Mouse (Mus musculus): ENCODE results near the gene Spatc1l. TPM values are rescaled to one million over a fixed set of nuclear protein-coding genes. Genes with fewer than 3 reads are reported as not detected.
A peak's percentile ranks its signal among the peaks of the same experiment; 100 is the strongest.

Gene Spatc1l
- polyA plus RNA-seq, 1 experiment = 0.02 TPM

- H3K36me3 ChIP-seq (ENCODE audit: control insufficient read depth, insufficient read depth) = peaks cover 74% of the 10 kb centered on the region
These were observed 24.5 kb upstream of the Spatc1l start for GRCm38 (mm10) chr10:76537619-76538018.

GRCm38 (mm10) chr10:76541336-76542085 is 20.6 kb upstream of the Spatc1l start:
- TF ChIP-seq CTCF (IDR thresholded peaks at IDR 0.05; ENCODE audit: control insufficient read depth, insufficient read depth, insufficient read length) (no peak), MYOG (IDR thresholded peaks at IDR 0.05; ENCODE audit: control insufficient read depth, extremely low read depth, insufficient read length) (no peak), MAX (IDR thresholded peaks at IDR 0.05) (no peak), MYOD1 (IDR thresholded peaks at IDR 0.05; ENCODE audit: control insufficient read depth, insufficient read length, low read depth) (no peak), FOSL1 (IDR thresholded peaks at IDR 0.05; ENCODE audit: insufficient read depth, low read length, poor library complexity, severe bottlenecking) (no peak), USF1 (IDR thresholded peaks at IDR 0.05; ENCODE audit: low read depth) (no peak), CEBPB (IDR thresholded peaks at IDR 0.05; ENCODE audit: low read depth) (no peak)

More at GRCm38 (mm10) chr10:76537619-76538018, 24.5 kb upstream of the Spatc1l start:
- TF ChIP-seq CEBPB (IDR thresholded peaks at IDR 0.05; ENCODE audit: low read depth) = no peak
- TF ChIP-seq MYOG (IDR thresholded peaks at IDR 0.05; ENCODE audit: control insufficient read depth, extremely low read depth, insufficient read length) = no peak
- TF ChIP-seq USF1 (IDR thresholded peaks at IDR 0.05; ENCODE audit: low read depth) = no peak
- TF ChIP-seq MYOD1 (IDR thresholded peaks at IDR 0.05; ENCODE audit: control insufficient read depth, insufficient read length, low read depth) = no peak
- TF ChIP-seq MAX (IDR thresholded peaks at IDR 0.05) = no peak
- no peak for TF ChIP-seq CTCF (IDR thresholded peaks at IDR 0.05; ENCODE audit: control insufficient read depth, insufficient read depth, insufficient read length)
- no peak for TF ChIP-seq FOSL1 (IDR thresholded peaks at IDR 0.05; ENCODE audit: insufficient read depth, low read length, poor library complexity, severe bottlenecking)
- H3K4me3 ChIP-seq (ENCODE audit: insufficient read depth, poor library complexity, severe bottlenecking) = no peak overlapping the region
- peaks cover 9% of the 10 kb centered on the region for H3K79me2 ChIP-seq (ENCODE audit: control insufficient read depth, insufficient read depth)
- H3K27me3 ChIP-seq (ENCODE audit: control insufficient read depth, insufficient read depth, insufficient read length) = no peaks in the 10 kb centered on the region
- H3K79me3 ChIP-seq (ENCODE audit: low read depth) = no peaks in the 10 kb centered on the region
- H3ac ChIP-seq (ENCODE audit: control insufficient read depth, insufficient read length, low read depth) = no peak overlapping the region

GRCm38 (mm10) chr10:76542636-76543375 is 19.3 kb upstream of the Spatc1l start:
- Histone ChIP-seq H3K79me2 (ENCODE audit: control insufficient read depth, insufficient read depth) (no peaks in the 10 kb centered on the region), H3K79me3 (ENCODE audit: low read depth) (no peaks in the 10 kb centered on the region), H3K36me3 (ENCODE audit: control insufficient read depth, insufficient read depth) (peaks cover 67% of the 10 kb centered on the region), H3ac (ENCODE audit: control insufficient read depth, insufficient read length, low read depth) (no peak overlapping the region), H3K27me3 (ENCODE audit: control insufficient read depth, insufficient read depth, insufficient read length) (no peaks in the 10 kb centered on the region), H3K4me3 (ENCODE audit: insufficient read depth, poor library complexity, severe bottlenecking) (no peak overlapping the region)
- TF ChIP-seq CEBPB (IDR thresholded peaks at IDR 0.05; ENCODE audit: low read depth) = no peak
- peak; percentile 2 for TF ChIP-seq MYOD1 (IDR thresholded peaks at IDR 0.05; ENCODE audit: control insufficient read depth, insufficient read length, low read depth)
- no peak for TF ChIP-seq CTCF (IDR thresholded peaks at IDR 0.05; ENCODE audit: control insufficient read depth, insufficient read depth, insufficient read length)
- TF ChIP-seq FOSL1 (IDR thresholded peaks at IDR 0.05; ENCODE audit: insufficient read depth, low read length, poor library complexity, severe bottlenecking) = no peak
- no peak for TF ChIP-seq USF1 (IDR thresholded peaks at IDR 0.05; ENCODE audit: low read depth)
- no peak for TF ChIP-seq MYOG (IDR thresholded peaks at IDR 0.05; ENCODE audit: control insufficient read depth, extremely low read depth, insufficient read length)
- TF ChIP-seq MAX (IDR thresholded peaks at IDR 0.05) = no peak

More at GRCm38 (mm10) chr10:76541336-76542085, 20.6 kb upstream of the Spatc1l start:
- no peak overlapping the region for H3K4me3 ChIP-seq (ENCODE audit: insufficient read depth, poor library complexity, severe bottlenecking)
- H3K27me3 ChIP-seq (ENCODE audit: control insufficient read depth, insufficient read depth, insufficient read length) = no peaks in the 10 kb centered on the region
- H3K79me2 ChIP-seq (ENCODE audit: control insufficient read depth, insufficient read depth) = no peaks in the 10 kb centered on the region
- H3ac ChIP-seq (ENCODE audit: control insufficient read depth, insufficient read length, low read depth) = no peak overlapping the region
- H3K36me3 ChIP-seq (ENCODE audit: control insufficient read depth, insufficient read depth) = peaks cover 80% of the 10 kb centered on the region
- H3K79me3 ChIP-seq (ENCODE audit: low read depth) = no peaks in the 10 kb centered on the region

GRCm38 (mm10) chr10:76546566-76546965 is 15.5 kb upstream of the Spatc1l start:
- Histone ChIP-seq H3K4me3 (ENCODE audit: insufficient read depth, poor library complexity, severe bottlenecking) (no peak overlapping the region), H3K36me3 (ENCODE audit: control insufficient read depth, insufficient read depth) (peaks cover 68% of the 10 kb centered on the region), H3K79me2 (ENCODE audit: control insufficient read depth, insufficient read depth) (no peaks in the 10 kb centered on the region), H3K27me3 (ENCODE audit: control insufficient read depth, insufficient read depth, insufficient read length) (no peaks in the 10 kb centered on the region), H3ac (ENCODE audit: control insufficient read depth, insufficient read length, low read depth) (no peak overlapping the region), H3K79me3 (ENCODE audit: low read depth) (no peaks in the 10 kb centered on the region)
- TF ChIP-seq MYOD1 (IDR thresholded peaks at IDR 0.05; ENCODE audit: control insufficient read depth, insufficient read length, low read depth) = no peak
- no peak for TF ChIP-seq CEBPB (IDR thresholded peaks at IDR 0.05; ENCODE audit: low read depth)
- TF ChIP-seq USF1 (IDR thresholded peaks at IDR 0.05; ENCODE audit: low read depth) = no peak
- no peak for TF ChIP-seq MYOG (IDR thresholded peaks at IDR 0.05; ENCODE audit: control insufficient read depth, extremely low read depth, insufficient read length)
- TF ChIP-seq CTCF (IDR thresholded peaks at IDR 0.05; ENCODE audit: control insufficient read depth, insufficient read depth, insufficient read length) = no peak
- TF ChIP-seq FOSL1 (IDR thresholded peaks at IDR 0.05; ENCODE audit: insufficient read depth, low read length, poor library complexity, severe bottlenecking) = no peak
- no peak for TF ChIP-seq MAX (IDR thresholded peaks at IDR 0.05)

GRCm38 (mm10) chr10:76548218-76548617 is 13.9 kb upstream of the Spatc1l start:
- no peak for TF ChIP-seq USF1 (IDR thresholded peaks at IDR 0.05; ENCODE audit: low read depth)
- TF ChIP-seq FOSL1 (IDR thresholded peaks at IDR 0.05; ENCODE audit: insufficient read depth, low read length, poor library complexity, severe bottlenecking) = no peak
- TF ChIP-seq CTCF (IDR thresholded peaks at IDR 0.05; ENCODE audit: control insufficient read depth, insufficient read depth, insufficient read length) = no peak
- TF ChIP-seq CEBPB (IDR thresholded peaks at IDR 0.05; ENCODE audit: low read depth) = no peak
- TF ChIP-seq MYOG (IDR thresholded peaks at IDR 0.05; ENCODE audit: control insufficient read depth, extremely low read depth, insufficient read length) = no peak
- TF ChIP-seq MYOD1 (IDR thresholded peaks at IDR 0.05; ENCODE audit: control insufficient read depth, insufficient read length, low read depth) = no peak
- no peak for TF ChIP-seq MAX (IDR thresholded peaks at IDR 0.05)
- no peaks in the 10 kb centered on the region for H3K79me3 ChIP-seq (ENCODE audit: low read depth)
- H3ac ChIP-seq (ENCODE audit: control insufficient read depth, insufficient read length, low read depth) = no peak overlapping the region
- H3K27me3 ChIP-seq (ENCODE audit: control insufficient read depth, insufficient read depth, insufficient read length) = no peaks in the 10 kb centered on the region
- H3K36me3 ChIP-seq (ENCODE audit: control insufficient read depth, insufficient read depth) = peaks cover 72% of the 10 kb centered on the region
- no peak overlapping the region for H3K4me3 ChIP-seq (ENCODE audit: insufficient read depth, poor library complexity, severe bottlenecking)
- H3K79me2 ChIP-seq (ENCODE audit: control insufficient read depth, insufficient read depth) = no peaks in the 10 kb centered on the region

Data from C2C12 (cell line).